Mouse (Mus musculus) liver, embryonic 14.5 days (tissue): ENCODE measurements around the gene Riox2.

Experiments used
- CTCF ChIP-seq: IDR thresholded peaks from 2 replicates; pipeline ENCODE4 v1.5.1; 2016; ENCODE audit warnings: antibody characterized with exemption, low read depth, control low read depth
- EP300 ChIP-seq: IDR thresholded peaks from 2 replicates; pipeline ENCODE4 v1.6.1; 2016; ENCODE audit warnings: antibody characterized with exemption, low read depth

- no peak; the same call in 1 of the 2 replicates for TF ChIP-seq CTCF
- TF ChIP-seq EP300 = no peak
Observed at GRCm38 (mm10) chr16:59471637-59472278, at the start of gene Riox2.
